Comparison of ENCODE assay signal across 26 mouse cellular contexts in the genomic region with DNA sequence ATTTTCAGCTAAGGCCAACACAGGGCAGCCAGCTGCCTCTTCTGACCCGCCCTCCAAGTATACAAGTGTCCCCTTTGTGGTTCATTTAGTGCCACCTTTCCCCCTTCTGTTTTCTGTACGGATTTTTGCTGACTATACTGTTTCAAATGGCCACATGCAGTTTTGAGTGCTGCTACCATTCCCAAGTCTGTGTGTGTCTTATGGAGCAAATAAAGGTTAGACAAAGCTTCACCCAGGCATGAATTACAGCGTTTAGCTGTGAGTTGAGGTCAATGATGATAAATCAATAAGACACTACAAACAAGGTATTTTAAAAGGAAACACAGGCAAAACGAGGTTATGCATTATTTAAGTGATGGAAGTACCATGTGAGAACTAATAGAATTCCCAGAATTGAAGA. TPM values are rescaled to one million over a fixed set of nuclear protein-coding genes. Genes with fewer than 3 reads are reported as not detected.
DNase-seq lines count a peak whose midpoint lies in the region; ATAC-seq and TF ChIP-seq lines count a peak whose summit lies in the region.
"Had no signal": no experiment of that assay in that cellular context is flagged by ENCODE, and none has a peak within 500 bp of the region (broad histone marks: within the 10 kb centered on the region; RNA-seq: fewer than 3 reads in every experiment).

No protein-coding gene starts in this region.

- DNase-seq in heart, adult 11 months: peak; percentile 17
- peak; percentile 56 for DNase-seq in embryo, embryonic 10.5 days (ENCODE audit: low spot score)
- peak; percentile 62 for DNase-seq in mesoderm, embryonic 11.5 days (ENCODE audit: low read depth, low spot score)
- no peak for DNase-seq in embryonic facial prominence, embryonic 10.5 days (ENCODE audit: low spot score)
- no peak for DNase-seq in midbrain, postnatal 0 days (ENCODE audit: low spot score)
- DNase-seq: adrenal gland, adult 8-10 months; adrenal gland, postnatal 14 days; adrenal gland, postnatal 36 days; cerebellum, adult 11-12 months; cerebellum, adult 2 months; cerebellum, adult 9-10 months; cerebellum, postnatal 10 days; cerebellum, postnatal 25 days had no signal

- H3K4me1 ChIP-seq in heart, embryonic 11.5 days (ENCODE audit: control insufficient read depth, insufficient read depth, low read length): no peaks in the 10 kb centered on the region
- H3K4me1 ChIP-seq in embryonic facial prominence, embryonic 10.5 days: no peaks in the 10 kb centered on the region
- no peaks in the 10 kb centered on the region for H3K4me1 ChIP-seq in midbrain, postnatal 0 days (ENCODE audit: insufficient read depth, low read length)
- H3K4me1 ChIP-seq: embryonic facial prominence, embryonic 13.5 days; embryonic facial prominence, embryonic 15.5 days; forebrain, embryonic 10.5 days; forebrain, embryonic 12.5 days had no signal

- ATAC-seq in heart, embryonic 11.5 days (replicated peaks; ENCODE audit: insufficient number of reproducible peaks, low FRiP score, low TSS enrichment): no peak
- no peak for ATAC-seq in midbrain, postnatal 0 days (ENCODE audit: low FRiP score)
- ATAC-seq: activated CD4-positive, CD25-positive, alpha-beta regulatory T cell, adult 4 months; forebrain, embryonic 14.5 days; forebrain, embryonic 16.5 days; Patski had no signal

- no peak overlapping the region for H3K9ac ChIP-seq in heart, embryonic 11.5 days (ENCODE audit: low read depth, low read length)
- no peak overlapping the region for H3K9ac ChIP-seq in midbrain, postnatal 0 days (replicated peaks; ENCODE audit: low read length, poor library complexity, severe bottlenecking)
- H3K9ac ChIP-seq: embryonic facial prominence, embryonic 13.5 days; embryonic facial prominence, embryonic 15.5 days; forebrain, embryonic 12.5 days had no signal

- no peak overlapping the region for H3K4me2 ChIP-seq in heart, embryonic 11.5 days
- H3K4me2 ChIP-seq in midbrain, postnatal 0 days (ENCODE audit: low read depth, low read length, poor library complexity, severe bottlenecking): no peak overlapping the region
- H3K4me2 ChIP-seq: embryonic facial prominence, embryonic 13.5 days; embryonic facial prominence, embryonic 15.5 days; forebrain, embryonic 12.5 days had no signal

- H3K36me3 ChIP-seq in heart, embryonic 11.5 days (ENCODE audit: control insufficient read depth, insufficient read depth, low read length): no peaks in the 10 kb centered on the region
- H3K36me3 ChIP-seq in embryonic facial prominence, embryonic 10.5 days (replicated peaks): no peaks in the 10 kb centered on the region
- H3K36me3 ChIP-seq in midbrain, postnatal 0 days (ENCODE audit: insufficient read depth, low read length): no peaks in the 10 kb centered on the region
- H3K36me3 ChIP-seq: embryonic facial prominence, embryonic 13.5 days; embryonic facial prominence, embryonic 15.5 days; forebrain, embryonic 10.5 days; forebrain, embryonic 12.5 days; G1E had no signal

- 62% methylated on average over 4 of the region's 4 CpGs for WGBS in heart, embryonic 11.5 days (ENCODE audit: insufficient replicate concordance)
- WGBS in embryonic facial prominence, embryonic 10.5 days: 70% methylated on average over 4 of the region's 4 CpGs
- 60% methylated on average over 4 of the region's 4 CpGs for WGBS in midbrain, postnatal 0 days

- H3K27me3 ChIP-seq in heart, embryonic 11.5 days (ENCODE audit: control insufficient read depth, insufficient read depth, low read length): no peaks in the 10 kb centered on the region
- H3K27me3 ChIP-seq in embryonic facial prominence, embryonic 10.5 days (replicated peaks; ENCODE audit: low read depth, poor library complexity, severe bottlenecking): no peaks in the 10 kb centered on the region
- H3K27me3 ChIP-seq in midbrain, postnatal 0 days (ENCODE audit: insufficient read depth, low read length): no peaks in the 10 kb centered on the region
- H3K27me3 ChIP-seq: embryonic facial prominence, embryonic 13.5 days; embryonic facial prominence, embryonic 15.5 days; forebrain, embryonic 12.5 days had no signal

- no peak overlapping the region for H3K4me3 ChIP-seq in heart, embryonic 11.5 days (ENCODE audit: low read depth, low read length)
- H3K4me3 ChIP-seq in embryonic facial prominence, embryonic 10.5 days: no peak overlapping the region
- H3K4me3 ChIP-seq in midbrain, postnatal 0 days (ENCODE audit: low read depth, low read length): no peak overlapping the region
- H3K4me3 ChIP-seq: embryonic facial prominence, embryonic 13.5 days; embryonic facial prominence, embryonic 15.5 days; erythroblast, embryonic 14.5 days; forebrain, embryonic 10.5 days; forebrain, embryonic 12.5 days had no signal

- H3K27ac ChIP-seq in heart, embryonic 11.5 days (ENCODE audit: low read depth, low read length): no peak overlapping the region
- no peak overlapping the region for H3K27ac ChIP-seq in embryonic facial prominence, embryonic 10.5 days (replicated peaks)
- H3K27ac ChIP-seq in midbrain, postnatal 0 days (ENCODE audit: low read depth, low read length): no peak overlapping the region
- H3K27ac ChIP-seq: embryonic facial prominence, embryonic 13.5 days; embryonic facial prominence, embryonic 15.5 days; forebrain, embryonic 10.5 days; forebrain, embryonic 12.5 days had no signal

- TF ChIP-seq CTCF in midbrain, postnatal 0 days (IDR thresholded peaks at IDR 0.05): no peak

- no peaks in the 10 kb centered on the region for H3K9me3 ChIP-seq in heart, embryonic 11.5 days (replicated peaks; ENCODE audit: control insufficient read depth, low read length)
- H3K9me3 ChIP-seq in embryonic facial prominence, embryonic 10.5 days: no peaks in the 10 kb centered on the region
- H3K9me3 ChIP-seq in midbrain, postnatal 0 days (ENCODE audit: low read length): no peaks in the 10 kb centered on the region
- H3K9me3 ChIP-seq: embryonic facial prominence, embryonic 13.5 days; embryonic facial prominence, embryonic 15.5 days; forebrain, embryonic 10.5 days; forebrain, embryonic 12.5 days; G1E had no signal

RNA-seq across cellular contexts. Expression of gene Il31ra, which starts 24.6 kb away (rescaled TPM):
- polyA plus RNA-seq in heart, embryonic 11.5 days (2014; fragmentation: Nextera tagmentation; extraction: Ambion mirVana): 0.10 TPM in 1 of 2 replicates, not detected in the other
- polyA plus RNA-seq in embryonic facial prominence, embryonic 10.5 days (2016; fragmentation: Nextera tagmentation; extraction: Ambion mirVana): not detected in 2 replicates
- 0.05 TPM in 2 replicates for total RNA-seq in midbrain, postnatal 0 days (2014; rRNA removed)
- 0.07 and 0.09 TPM in 2 replicates for polyA plus RNA-seq in midbrain, postnatal 0 days (2015; fragmentation: Nextera tagmentation; extraction: Ambion mirVana)
- polyA plus RNA-seq: C2C12; embryonic facial prominence, embryonic 11.5 days; erythroblast, embryonic 14.5 days; forebrain, embryonic 10.5 days; G1E; Patski had no signal

Comparison
In these comparisons a context has a peak if more than half of its experiments do, and no peak if none do; other contexts are left out.
1. DNase-seq: peak in heart, adult 11 months (single experiment), embryo, embryonic 10.5 days (single experiment) and mesoderm, embryonic 11.5 days (single experiment); none in embryonic facial prominence, embryonic 10.5 days (single experiment) and midbrain, postnatal 0 days (single experiment).